Mouse (Mus musculus): ENCODE results near the gene Qdpr. TPM values are rescaled to one million over a fixed set of nuclear protein-coding genes. Genes with fewer than 3 reads are reported as not detected.

Gene Qdpr
- polyA plus RNA-seq, 1 experiment: 49.1 TPM

DNA sequence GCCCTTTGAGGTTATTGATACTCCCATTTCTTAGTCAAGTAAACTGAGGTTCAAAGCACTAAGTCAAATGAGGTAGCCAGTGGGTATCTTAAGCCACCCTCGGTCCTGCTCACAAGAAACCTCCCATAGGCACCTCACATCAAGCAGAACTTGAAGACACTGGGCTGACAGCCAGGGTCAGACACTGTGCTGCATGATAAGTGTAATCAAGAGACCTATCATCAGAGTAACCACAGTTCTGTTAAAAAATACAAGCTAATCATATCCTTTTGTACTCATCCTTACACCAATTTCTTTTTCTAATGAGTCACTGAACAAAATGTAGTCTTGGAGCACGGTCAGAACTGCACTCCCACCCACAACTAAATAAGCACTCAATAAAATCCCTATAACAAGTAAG, 43.9 kb downstream of the Qdpr start:
- Histone ChIP-seq H3K4me3 (ENCODE audit: insufficient read depth, poor library complexity, severe bottlenecking) (no peak overlapping the region), H3ac (ENCODE audit: control insufficient read depth, insufficient read length, low read depth) (no peak overlapping the region), H3K79me3 (ENCODE audit: low read depth) (no peaks in the 10 kb centered on the region), H3K27me3 (ENCODE audit: control insufficient read depth, insufficient read depth, insufficient read length) (no peaks in the 10 kb centered on the region), H3K36me3 (ENCODE audit: control insufficient read depth, insufficient read depth) (no peaks in the 10 kb centered on the region), H3K79me2 (ENCODE audit: control insufficient read depth, insufficient read depth) (no peaks in the 10 kb centered on the region)
- TF ChIP-seq CTCF (IDR thresholded peaks at IDR 0.05; ENCODE audit: control insufficient read depth, insufficient read depth, insufficient read length): no peak

DNA sequence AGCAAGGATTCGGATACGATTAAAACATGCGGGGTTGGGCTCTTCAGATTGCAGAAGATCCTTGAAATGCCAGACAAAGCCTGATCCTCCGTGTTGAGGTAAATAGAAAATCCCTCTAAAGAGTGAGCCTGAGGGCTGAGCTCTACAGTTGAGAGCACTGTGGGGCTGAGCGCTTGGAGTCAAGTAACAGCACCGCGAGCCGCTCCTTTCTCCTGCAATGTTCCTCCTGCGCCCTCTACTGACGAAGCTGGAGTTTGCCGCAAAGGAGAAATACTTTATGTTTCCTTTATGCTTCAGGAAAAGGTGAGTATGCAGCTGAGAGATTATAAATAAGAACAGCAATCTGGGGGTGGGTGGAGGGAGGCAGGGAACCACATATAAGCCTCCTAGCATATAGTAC, 47.4 kb downstream of the Qdpr start:
- TF ChIP-seq CTCF (IDR thresholded peaks at IDR 0.05; ENCODE audit: control insufficient read depth, insufficient read depth, insufficient read length) (peak; percentile 66), MYOG (IDR thresholded peaks at IDR 0.05; ENCODE audit: control insufficient read depth, extremely low read depth, insufficient read length) (no peak)
- Histone ChIP-seq H3K79me3 (ENCODE audit: low read depth) (no peaks in the 10 kb centered on the region), H3ac (ENCODE audit: control insufficient read depth, insufficient read length, low read depth) (no peak overlapping the region), H3K36me3 (ENCODE audit: control insufficient read depth, insufficient read depth) (no peaks in the 10 kb centered on the region), H3K4me3 (ENCODE audit: insufficient read depth, poor library complexity, severe bottlenecking) (no peak overlapping the region), H3K27me3 (ENCODE audit: control insufficient read depth, insufficient read depth, insufficient read length) (no peaks in the 10 kb centered on the region), H3K79me2 (ENCODE audit: control insufficient read depth, insufficient read depth) (no peaks in the 10 kb centered on the region)

DNA sequence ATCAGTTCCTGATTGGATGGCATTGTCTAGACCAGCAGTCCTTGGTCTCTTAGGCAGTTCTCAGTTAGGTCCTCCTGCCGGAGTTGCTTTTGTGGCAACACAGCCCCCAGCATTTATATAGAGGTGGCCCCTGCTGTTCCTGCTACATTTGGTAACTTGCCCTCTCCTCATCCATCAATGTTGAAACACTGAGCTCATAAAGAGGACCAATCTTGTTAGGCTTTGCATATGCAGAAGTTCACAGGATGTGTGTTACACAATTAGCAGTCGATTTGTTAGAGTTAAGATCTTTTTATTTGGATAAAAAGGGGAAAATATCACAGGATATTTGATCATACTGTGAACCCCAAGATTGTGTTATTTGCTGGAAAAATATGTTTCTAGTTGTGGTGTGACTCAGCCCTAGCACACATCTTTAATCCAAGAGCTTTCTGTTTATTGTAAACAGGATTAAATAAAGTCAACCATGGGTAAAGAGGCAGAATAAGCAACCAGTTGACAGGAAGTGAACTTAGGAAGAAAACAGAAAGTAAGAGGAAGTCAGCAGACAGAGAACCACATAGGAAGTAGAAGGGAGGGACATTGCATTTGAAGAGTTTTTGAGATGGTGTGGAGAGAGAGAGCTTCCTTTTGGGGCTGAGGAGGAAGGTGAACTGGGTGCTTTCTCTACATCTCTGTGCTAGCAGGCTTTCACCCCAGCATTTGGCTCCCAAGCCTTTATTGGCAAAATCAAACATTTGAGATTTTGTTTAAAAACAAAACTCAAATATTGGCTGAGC, 65.8 kb downstream of the Qdpr start:
- no peaks in the 10 kb centered on the region for H3K27me3 ChIP-seq (ENCODE audit: control insufficient read depth, insufficient read depth, insufficient read length)
- no peaks in the 10 kb centered on the region for H3K36me3 ChIP-seq (ENCODE audit: control insufficient read depth, insufficient read depth)
- no peaks in the 10 kb centered on the region for H3K79me3 ChIP-seq (ENCODE audit: low read depth)

More for the DNA sequence above, 65.8 kb downstream of the Qdpr start:
- no peak for TF ChIP-seq CEBPB (IDR thresholded peaks at IDR 0.05; ENCODE audit: low read depth)
- Histone ChIP-seq H3K79me2 (ENCODE audit: control insufficient read depth, insufficient read depth) (no peaks in the 10 kb centered on the region), H3K4me3 (ENCODE audit: insufficient read depth, poor library complexity, severe bottlenecking) (no peak overlapping the region), H3ac (ENCODE audit: control insufficient read depth, insufficient read length, low read depth) (no peak overlapping the region)

Other genes starting within 250 kb of the Qdpr start
- not detected for gene Clrn2, start 3.5 kb upstream of the Qdpr start, polyA plus RNA-seq (2012; fragmentation: generic; extraction: Trizol)
- 87.7 TPM for gene Lap3, start 43.1 kb upstream of the Qdpr start, polyA plus RNA-seq (2012; fragmentation: generic; extraction: Trizol)
- 166 TPM for gene Med28, start 70.0 kb upstream of the Qdpr start, polyA plus RNA-seq (2012; fragmentation: generic; extraction: Trizol)
- 0.01 TPM for gene Fam184b, start 189.4 kb upstream of the Qdpr start, polyA plus RNA-seq (2012; fragmentation: generic; extraction: Trizol)
- gene Ncapg, start 219.7 kb upstream of the Qdpr start, polyA plus RNA-seq (2012; fragmentation: generic; extraction: Trizol): 11.2 TPM